Mouse (Mus musculus) kidney, adult 2 months (tissue): ENCODE data around the gene Cdh13. TPM values are rescaled to one million over a fixed set of nuclear protein-coding genes. Genes with fewer than 3 reads are reported as not detected.
"Not testable (repeated sequence)": the region's sequence is repeated elsewhere in the genome, so short reads cannot be mapped to it uniquely, and the experiment has no call there.

Experiments
- DNase-seq: peaks from one replicate; pipeline ENCODE4 v3.0.0; 2021
- H3K27ac ChIP-seq: fragments of 200-500 bp; 2 replicates; pipeline ENCODE4 v1.5.1; 2012; ENCODE audit warnings: low read depth, low read length, control low read depth, inconsistent platforms; ENCODE audit not compliant: insufficient read depth
- H3K27me3 ChIP-seq: fragments of 200-500 bp; replicated peaks from 2 replicates; pipeline ENCODE4 v1.6.1; 2012; ENCODE audit warnings: mild to moderate bottlenecking, moderate library complexity, low read length, inconsistent platforms; ENCODE audit not compliant: control insufficient read depth, insufficient read depth
- H3K36me3 ChIP-seq: fragments of 200-500 bp; 2 replicates; pipeline ENCODE4 v1.6.1; 2012; ENCODE audit warnings: mild to moderate bottlenecking, moderate library complexity, low read length, inconsistent platforms; ENCODE audit not compliant: control insufficient read depth, insufficient read depth
- H3K4me1 ChIP-seq: fragments of 200-500 bp; 2 replicates; pipeline ENCODE4 v1.6.1; 2011; ENCODE audit warnings: low read length; ENCODE audit not compliant: control insufficient read depth, insufficient read depth
- H3K4me3 ChIP-seq: fragments of 200-500 bp; 2 replicates; pipeline ENCODE4 v1.5.1; 2011; ENCODE audit warnings: mild to moderate bottlenecking, low read depth, low read length, control low read depth; ENCODE audit not compliant: insufficient read depth
- CTCF ChIP-seq: fragments of 200-500 bp; conservative IDR thresholded peaks from 2 replicates; pipeline ENCODE4 v1.5.1; 2011; ENCODE audit warnings: low read depth, mild to moderate bottlenecking, control low read depth, low read length, moderate library complexity, mixed read lengths; ENCODE audit not compliant: insufficient read depth, insufficient read length
- POLR2A ChIP-seq: fragments of 200-500 bp; IDR thresholded peaks from one replicate; pipeline ENCODE4 v1.6.1; 2011; ENCODE audit warnings: low read depth, low read length, control low read depth
- WGBS: fragments of 180-500 bp; shearing (Covaris S2); methylation state at CpG from one replicate; pipeline ENCODE4 v1.1.7; 2018; 5-methylcytosine and 5-hydroxymethylcytosine counted together
- polyA plus RNA-seq: library from polyadenylated mRNA; depleted of rRNA; stranded (reverse); fragments of >200 nt; gene quantifications from 2 replicates; pipeline ENCODE4 v1.2.3, GENCODE M21; 2012

The Cdh13 gene
- polyA plus RNA-seq, 1 experiment, result 11.6 TPM

- H3K27ac ChIP-seq, result no peak overlapping the region
- H3K4me1 ChIP-seq, result no peaks in the 10 kb centered on the region
- no peaks in the 10 kb centered on the region for H3K36me3 ChIP-seq
- no peak for TF ChIP-seq CTCF
- TF ChIP-seq POLR2A, result no peak
- 89% methylated on average over 12 of the region's 12 CpGs for WGBS
- DNase-seq, result no peak
- H3K27me3 ChIP-seq, result no peaks in the 10 kb centered on the region
- no peak overlapping the region for H3K4me3 ChIP-seq
Observed at GRCm38 (mm10) chr8:118753710-118754109, 470.2 kb downstream of the Cdh13 start.

GRCm38 (mm10) chr8:118754119-118754518 is 470.6 kb downstream of the Cdh13 start:
- 88% methylated on average over 7 of the region's 7 CpGs for WGBS
- H3K4me1 ChIP-seq, result no peaks in the 10 kb centered on the region
- no peak overlapping the region for H3K4me3 ChIP-seq
- H3K27me3 ChIP-seq, result no peaks in the 10 kb centered on the region
- no peak for TF ChIP-seq CTCF
- no peak for TF ChIP-seq POLR2A
- H3K27ac ChIP-seq, result no peak overlapping the region
- no peaks in the 10 kb centered on the region for H3K36me3 ChIP-seq
- no peak for DNase-seq

- H3K36me3 ChIP-seq, H3K4me3 ChIP-seq, H3K27me3 ChIP-seq, H3K27ac ChIP-seq, H3K4me1 ChIP-seq, DNase-seq: not testable (repeated sequence)
- WGBS, result 90% methylated on average over 6 of the region's 6 CpGs
Observed at GRCm38 (mm10) chr8:118777507-118777906, 494.0 kb downstream of the Cdh13 start.

- no peak for DNase-seq
- no peaks in the 10 kb centered on the region for H3K4me1 ChIP-seq
- 78% methylated on average over 1 of the region's 1 CpGs for WGBS
- H3K27me3 ChIP-seq, result no peaks in the 10 kb centered on the region
- no peak overlapping the region for H3K4me3 ChIP-seq
- no peak overlapping the region for H3K27ac ChIP-seq
- TF ChIP-seq CTCF, result no peak
- no peak for TF ChIP-seq POLR2A
- H3K36me3 ChIP-seq, result no peaks in the 10 kb centered on the region
Observed at GRCm38 (mm10) chr8:118778374-118778773, 494.8 kb downstream of the Cdh13 start.

- H3K27ac ChIP-seq, result no peak overlapping the region
- DNase-seq, result no peak
- H3K27me3 ChIP-seq, result no peaks in the 10 kb centered on the region
- no peaks in the 10 kb centered on the region for H3K36me3 ChIP-seq
- TF ChIP-seq POLR2A (no peak), CTCF (no peak)
- no peak overlapping the region for H3K4me3 ChIP-seq
- no peaks in the 10 kb centered on the region for H3K4me1 ChIP-seq
- 86% methylated on average over 13 of the region's 13 CpGs for WGBS
Observed at GRCm38 (mm10) chr8:118785646-118786045, 502.1 kb downstream of the Cdh13 start.

GRCm38 (mm10) chr8:118789649-118790048 is 506.1 kb downstream of the Cdh13 start:
- Histone ChIP-seq H3K4me1 (no peaks in the 10 kb centered on the region), H3K36me3 (no peaks in the 10 kb centered on the region), H3K4me3 (no peak overlapping the region), H3K27ac (no peak overlapping the region), H3K27me3 (no peaks in the 10 kb centered on the region)
- 89% methylated on average over 7 of the region's 7 CpGs for WGBS
- TF ChIP-seq POLR2A (no peak), CTCF (no peak)
- DNase-seq, result no peak

- no peaks in the 10 kb centered on the region for H3K27me3 ChIP-seq
- H3K4me3 ChIP-seq, result no peak overlapping the region
- 77% methylated on average over 9 of the region's 9 CpGs for WGBS
Observed at GRCm38 (mm10) chr8:118794886-118795285, 511.4 kb downstream of the Cdh13 start.

GRCm38 (mm10) chr8:118796491-118796890 is 513.0 kb downstream of the Cdh13 start:
- Histone ChIP-seq H3K36me3 (no peaks in the 10 kb centered on the region), H3K27me3 (no peaks in the 10 kb centered on the region), H3K27ac (no peak overlapping the region), H3K4me1 (no peaks in the 10 kb centered on the region), H3K4me3 (no peak overlapping the region)
- 62% methylated on average over 7 of the region's 7 CpGs for WGBS
- TF ChIP-seq POLR2A, result no peak
- no peak for TF ChIP-seq CTCF
- no peak for DNase-seq

More at GRCm38 (mm10) chr8:118794886-118795285, 511.4 kb downstream of the Cdh13 start:
- Histone ChIP-seq H3K4me1 (no peaks in the 10 kb centered on the region), H3K27ac (no peak overlapping the region), H3K36me3 (no peaks in the 10 kb centered on the region)
- DNase-seq, result no peak
- TF ChIP-seq CTCF, result no peak
- no peak for TF ChIP-seq POLR2A
